Mouse (Mus musculus) liver, postnatal 0 days (tissue): ENCODE data around the gene Pole3.
"Not testable (repeated sequence)": the region's sequence is repeated elsewhere in the genome, so short reads cannot be mapped to it uniquely, and the experiment has no call there.

Experiments used
- CTCF ChIP-seq: sonication (generic); IDR thresholded peaks from 2 replicates; pipeline ENCODE4 v1.5.1; 2016; ENCODE audit warnings: antibody characterized with exemption, low read depth
- EP300 ChIP-seq: IDR thresholded peaks from 2 replicates; pipeline ENCODE4 v1.6.1; 2016; ENCODE audit warnings: antibody characterized with exemption, low read depth, mild to moderate bottlenecking

DNA sequence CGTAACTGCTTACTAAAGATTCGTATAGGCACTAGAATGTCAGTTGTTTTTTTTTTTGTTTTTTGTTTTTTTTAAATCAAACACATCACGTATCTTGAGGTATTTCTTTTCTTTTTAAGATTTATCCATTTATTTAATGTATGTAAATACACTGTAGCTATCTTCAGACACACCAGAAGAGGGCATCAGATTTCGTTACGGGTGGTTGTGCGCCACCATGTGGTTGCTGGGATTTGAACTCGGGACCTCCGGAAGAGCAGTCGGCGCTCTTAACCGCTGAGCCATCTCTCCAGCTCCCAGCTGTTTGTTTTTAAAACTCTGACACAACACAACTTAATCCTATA lies 45.3 kb downstream of the Pole3 start:
- TF ChIP-seq CTCF, result peak; percentile 55
- TF ChIP-seq EP300, result not testable (repeated sequence)
